16 mouse cellular contexts compared by ENCODE assay signal in the genomic region with DNA sequence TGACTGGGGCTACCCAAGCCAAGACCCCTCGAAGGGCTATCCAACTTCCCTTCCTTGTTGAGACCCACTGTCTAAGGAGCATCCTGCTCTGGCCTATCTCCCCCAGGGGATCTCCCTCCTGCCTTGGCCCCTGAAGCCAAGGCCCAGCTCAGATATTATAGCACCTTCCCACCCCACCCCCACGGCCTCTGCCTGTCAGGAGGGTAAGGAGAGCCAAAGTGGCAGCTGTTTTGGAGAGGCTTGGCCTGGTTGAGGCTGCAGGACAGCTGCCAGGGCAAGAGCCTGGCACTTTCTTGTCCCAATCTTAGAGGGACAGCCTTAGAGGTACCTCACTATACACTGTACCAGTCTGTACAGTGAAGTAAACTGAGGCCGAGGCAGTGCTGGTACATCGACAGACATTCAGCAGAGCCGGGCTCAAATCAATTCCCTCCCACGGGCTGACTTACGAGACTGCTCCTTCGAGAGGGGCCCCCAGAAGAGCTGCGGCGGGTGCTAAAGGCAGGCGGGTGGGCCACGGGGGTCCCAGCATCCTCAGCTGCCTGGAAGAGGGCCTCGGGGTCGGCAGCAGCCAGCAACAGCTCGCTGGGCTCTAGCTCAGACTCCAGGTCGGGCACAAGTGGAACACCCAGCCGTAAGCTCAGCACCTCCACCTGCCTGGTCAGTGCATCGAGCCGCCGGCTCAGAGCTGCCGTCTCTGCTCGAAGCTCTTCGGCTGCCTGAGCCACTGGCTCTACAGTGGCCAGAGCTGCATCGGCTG. TPM values are rescaled to one million over a fixed set of nuclear protein-coding genes. Genes with fewer than 3 reads are reported as not detected.
DNase-seq lines count a peak whose midpoint lies in the region; ATAC-seq lines count a peak whose summit lies in the region.
"Had no signal": no experiment of that assay in that cellular context is flagged by ENCODE, and none has a peak within 500 bp of the region (broad histone marks: within the 10 kb centered on the region; RNA-seq: fewer than 3 reads in every experiment).

No protein-coding gene starts in this region.

- no peak overlapping the region for H3K27ac ChIP-seq in midbrain, embryonic 16.5 days (ENCODE audit: low read length)
- H3K27ac ChIP-seq in midbrain, embryonic 13.5 days, result no peak overlapping the region
- peak overlapping the region; percentile 85 for H3K27ac ChIP-seq in heart, embryonic 16.5 days (ENCODE audit: low read length)
- H3K27ac ChIP-seq: kidney, postnatal 0 days; midbrain, embryonic 15.5 days had no signal

- no peaks in the 10 kb centered on the region for H3K4me1 ChIP-seq in midbrain, embryonic 16.5 days (ENCODE audit: control insufficient read depth, insufficient read depth, low read length)
- H3K4me1 ChIP-seq in midbrain, embryonic 13.5 days (replicated peaks), result no peaks in the 10 kb centered on the region
- peaks cover 19% of the 10 kb centered on the region for H3K4me1 ChIP-seq in heart, embryonic 16.5 days (ENCODE audit: control insufficient read depth, insufficient read depth, low read length)
- H3K4me1 ChIP-seq: midbrain, embryonic 15.5 days had no signal

- no peaks in the 10 kb centered on the region for H3K36me3 ChIP-seq in midbrain, embryonic 16.5 days (ENCODE audit: control insufficient read depth, insufficient read depth, low read length)
- peaks cover 41% of the 10 kb centered on the region for H3K36me3 ChIP-seq in midbrain, embryonic 13.5 days
- H3K36me3 ChIP-seq in heart, embryonic 16.5 days (ENCODE audit: control insufficient read depth, insufficient read depth), result peaks cover 70% of the 10 kb centered on the region
- H3K36me3 ChIP-seq: midbrain, embryonic 15.5 days had no signal

- H3K9ac ChIP-seq in midbrain, embryonic 16.5 days (ENCODE audit: low read depth, low read length), result 0 out of 2 replicates have a peak overlapping the region, but pooled peaks have one; percentile 10
- no peak overlapping the region for H3K9ac ChIP-seq in midbrain, embryonic 13.5 days (replicated peaks)
- H3K9ac ChIP-seq in heart, embryonic 16.5 days (ENCODE audit: low read length), result peak overlapping the region; percentile 72
- H3K9ac ChIP-seq: midbrain, embryonic 15.5 days had no signal

- WGBS in midbrain, embryonic 16.5 days, result 93% methylated on average over 24 of the region's 24 CpGs
- WGBS in midbrain, embryonic 13.5 days, result 93% methylated on average over 23 of the region's 24 CpGs
- 86% methylated on average over 24 of the region's 24 CpGs for WGBS in heart, embryonic 16.5 days

- peak; percentile 28 for DNase-seq in cerebellum, adult 11-12 months
- DNase-seq in spleen, adult 18-20 months, result no peak
- DNase-seq in frontal cortex, adult 2 months (ENCODE audit: extremely low spot score in 1 of 2, low spot score in 1 of 2), result no peak
- DNase-seq: layer of hippocampus, postnatal 36 days; right cerebral cortex, postnatal 25 days had no signal

- no peak overlapping the region for H3K4me2 ChIP-seq in midbrain, embryonic 16.5 days (ENCODE audit: low read length)
- no peak overlapping the region for H3K4me2 ChIP-seq in midbrain, embryonic 13.5 days (replicated peaks)
- peak overlapping the region; percentile 57 for H3K4me2 ChIP-seq in heart, embryonic 16.5 days (ENCODE audit: low read depth, low read length)
- H3K4me2 ChIP-seq: midbrain, embryonic 15.5 days had no signal

- ATAC-seq in cerebellum, adult (ENCODE audit: insufficient number of reproducible peaks, low FRiP score, low TSS enrichment), result no peak
- ATAC-seq in midbrain, embryonic 16.5 days, result no peak
- ATAC-seq in midbrain, embryonic 13.5 days, result no peak
- ATAC-seq in heart, embryonic 16.5 days (replicated peaks; ENCODE audit: extremely low read depth, insufficient read depth, low FRiP score), result peak; percentile 7; the same call in 1 of the 2 replicates
- ATAC-seq in megakaryocyte, adult 5-6 weeks (ENCODE audit: poor library complexity, severe bottlenecking), result no peak
- ATAC-seq: lung, postnatal 0 days; midbrain, embryonic 15.5 days had no signal

- no peak overlapping the region for H3K4me3 ChIP-seq in midbrain, embryonic 16.5 days (ENCODE audit: low read depth, low read length)
- no peak overlapping the region for H3K4me3 ChIP-seq in midbrain, embryonic 13.5 days (replicated peaks)
- H3K4me3 ChIP-seq in heart, embryonic 16.5 days (ENCODE audit: low read length), result peak overlapping the region; percentile 24
- H3K4me3 ChIP-seq: midbrain, embryonic 15.5 days had no signal

- H3K27me3 ChIP-seq in midbrain, embryonic 16.5 days (ENCODE audit: control insufficient read depth, insufficient read depth, low read depth, low read length), result no peaks in the 10 kb centered on the region
- no peaks in the 10 kb centered on the region for H3K27me3 ChIP-seq in midbrain, embryonic 13.5 days
- H3K27me3 ChIP-seq in heart, embryonic 16.5 days (ENCODE audit: control insufficient read depth, insufficient read depth, low read length), result no peaks in the 10 kb centered on the region
- H3K27me3 ChIP-seq: midbrain, embryonic 15.5 days had no signal

- H3K9me3 ChIP-seq in midbrain, embryonic 16.5 days (replicated peaks; ENCODE audit: control insufficient read depth, low read length, poor library complexity, severe bottlenecking), result no peaks in the 10 kb centered on the region
- no peaks in the 10 kb centered on the region for H3K9me3 ChIP-seq in midbrain, embryonic 13.5 days
- H3K9me3 ChIP-seq in heart, embryonic 16.5 days (replicated peaks; ENCODE audit: control insufficient read depth, low read length), result no peaks in the 10 kb centered on the region
- H3K9me3 ChIP-seq: midbrain, embryonic 15.5 days had no signal

RNA-seq across cellular contexts. Expression of gene Selenom, which starts 12.7 kb away (rescaled TPM):
- 87.5 and 129 TPM in 2 replicates for polyA plus RNA-seq in midbrain, embryonic 16.5 days (2015; fragmentation: Nextera tagmentation; extraction: Ambion mirVana)
- polyA plus RNA-seq in midbrain, embryonic 13.5 days (2015; fragmentation: Nextera tagmentation; extraction: Ambion mirVana), result 30.3 and 32.0 TPM in 2 replicates
- polyA plus RNA-seq in heart, embryonic 16.5 days (2015; fragmentation: Nextera tagmentation; extraction: Ambion mirVana), result 119 and 126 TPM in 2 replicates
- 9.8 and 11.8 TPM in 2 replicates for total RNA-seq in megakaryocyte, adult 5-6 weeks (2015)
- total RNA-seq in megakaryocyte, adult 5-6 weeks (2017), result 2.4 and 7.6 TPM in 2 replicates
- 344 and 400 TPM in 2 replicates for polyA plus RNA-seq in frontal cortex, adult 2 months (2012; rRNA removed)

RNA-seq across cellular contexts. Expression of gene Smtn, which starts 13.3 kb away (rescaled TPM):
- 14.2 and 14.7 TPM in 2 replicates for polyA plus RNA-seq in midbrain, embryonic 16.5 days (2015; fragmentation: Nextera tagmentation; extraction: Ambion mirVana)
- 15.5 and 18.2 TPM in 2 replicates for polyA plus RNA-seq in midbrain, embryonic 13.5 days (2015; fragmentation: Nextera tagmentation; extraction: Ambion mirVana)
- 93.9 and 104 TPM in 2 replicates for polyA plus RNA-seq in heart, embryonic 16.5 days (2015; fragmentation: Nextera tagmentation; extraction: Ambion mirVana)
- 12.2 and 12.5 TPM in 2 replicates for total RNA-seq in megakaryocyte, adult 5-6 weeks (2015)
- total RNA-seq in megakaryocyte, adult 5-6 weeks (2017), result 5.1 and 8.8 TPM in 2 replicates
- 6.8 and 7.2 TPM in 2 replicates for polyA plus RNA-seq in frontal cortex, adult 2 months (2012; rRNA removed)

RNA-seq across cellular contexts. Expression of gene Inpp5j, which starts 22.5 kb away (rescaled TPM):
- polyA plus RNA-seq in midbrain, embryonic 16.5 days (2015; fragmentation: Nextera tagmentation; extraction: Ambion mirVana), result 8.3 and 10.3 TPM in 2 replicates
- 1.4 and 1.7 TPM in 2 replicates for polyA plus RNA-seq in midbrain, embryonic 13.5 days (2015; fragmentation: Nextera tagmentation; extraction: Ambion mirVana)
- 10.9 and 12.1 TPM in 2 replicates for polyA plus RNA-seq in heart, embryonic 16.5 days (2015; fragmentation: Nextera tagmentation; extraction: Ambion mirVana)
- 4.8 and 5.7 TPM in 2 replicates for total RNA-seq in megakaryocyte, adult 5-6 weeks (2015)
- 2.0 and 2.8 TPM in 2 replicates for total RNA-seq in megakaryocyte, adult 5-6 weeks (2017)
- 147 and 157 TPM in 2 replicates for polyA plus RNA-seq in frontal cortex, adult 2 months (2012; rRNA removed)
- total RNA-seq: common myeloid progenitor, adult 5-6 weeks; liver, adult 2 months had no signal

RNA-seq across cellular contexts. Expression of gene Pla2g3, which starts 39.1 kb away (rescaled TPM):
- 1.7 and 3.9 TPM in 2 replicates for polyA plus RNA-seq in midbrain, embryonic 16.5 days (2015; fragmentation: Nextera tagmentation; extraction: Ambion mirVana)
- polyA plus RNA-seq in midbrain, embryonic 13.5 days (2015; fragmentation: Nextera tagmentation; extraction: Ambion mirVana), result 0.52 and 0.67 TPM in 2 replicates
- polyA plus RNA-seq in heart, embryonic 16.5 days (2015; fragmentation: Nextera tagmentation; extraction: Ambion mirVana), result 0.20 and 0.22 TPM in 2 replicates
- 0.71 and 0.75 TPM in 2 replicates for total RNA-seq in megakaryocyte, adult 5-6 weeks (2015)
- 0.81 and 0.88 TPM in 2 replicates for total RNA-seq in megakaryocyte, adult 5-6 weeks (2017)
- 3.1 TPM in 2 replicates for polyA plus RNA-seq in frontal cortex, adult 2 months (2012; rRNA removed)
- total RNA-seq: common myeloid progenitor, adult 5-6 weeks; ES-E14; liver, adult 2 months had no signal

Comparison
In these comparisons a context has a peak if more than half of its experiments do, and no peak if none do; other contexts are left out.
1. RNA of gene Inpp5j, which starts 22.5 kb away (polyA plus RNA-seq): 147 to 157 TPM in frontal cortex, adult 2 months; 10.9 to 12.1 TPM in heart, embryonic 16.5 days, 8.3 to 10.3 TPM in midbrain, embryonic 16.5 days and 1.4 to 1.7 TPM in midbrain, embryonic 13.5 days; every median in the first group is over 10 times any median in the second.